Mouse (Mus musculus): ENCODE measurements around the gene L3mbtl3.

Gene L3mbtl3

DNA sequence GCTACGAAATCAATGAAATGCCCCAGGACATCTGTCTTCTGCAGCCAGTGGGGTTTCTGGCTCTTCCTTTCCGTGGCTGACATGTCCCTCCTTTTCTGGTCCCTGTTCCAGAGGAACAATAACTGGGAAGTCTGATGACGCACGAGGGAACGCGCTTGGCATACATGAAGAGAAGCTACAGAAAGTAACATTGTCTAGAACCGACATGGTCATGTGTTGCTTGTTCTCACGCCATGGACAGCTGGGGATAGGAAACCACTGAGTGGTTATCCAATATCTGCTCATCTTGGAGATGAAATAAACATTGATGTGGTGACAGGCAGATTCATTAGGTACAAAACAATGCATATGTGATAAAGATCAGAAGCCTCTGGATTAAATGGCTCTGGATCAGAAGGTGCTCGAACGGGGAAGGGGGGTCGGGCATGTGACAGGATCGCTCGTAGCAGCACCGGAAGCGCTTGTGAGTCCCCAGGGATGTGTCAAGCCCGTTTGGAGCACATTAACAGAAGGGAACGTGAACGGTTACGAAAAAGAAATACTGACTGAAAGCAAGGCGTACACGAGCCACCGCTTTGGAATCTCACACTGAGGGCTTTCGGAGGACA is 37.8 kb downstream of the L3mbtl3 start:
- DNase-seq (ENCODE audit: low spot score): no peak

DNA sequence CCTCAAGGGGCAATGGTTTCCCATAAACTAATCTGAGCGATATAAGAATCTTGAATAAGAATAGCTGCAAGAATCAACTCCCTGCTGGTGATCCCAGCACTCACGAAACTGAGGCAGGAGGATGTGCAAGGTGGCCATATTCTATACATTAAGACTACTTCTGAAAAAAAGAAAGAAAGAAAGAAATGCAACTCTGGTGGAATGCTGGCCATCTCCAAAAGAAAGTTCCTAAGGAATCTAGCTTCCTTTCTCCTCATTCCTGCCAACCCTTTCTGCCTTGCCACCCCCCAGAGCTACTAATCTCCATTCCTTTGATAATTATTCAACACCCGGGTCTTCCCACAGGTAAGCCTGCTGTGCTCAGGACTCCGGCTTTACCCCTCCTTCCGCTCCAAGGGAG is 41.8 kb downstream of the L3mbtl3 start:
- DNase-seq (ENCODE audit: low spot score): no peak

DNA sequence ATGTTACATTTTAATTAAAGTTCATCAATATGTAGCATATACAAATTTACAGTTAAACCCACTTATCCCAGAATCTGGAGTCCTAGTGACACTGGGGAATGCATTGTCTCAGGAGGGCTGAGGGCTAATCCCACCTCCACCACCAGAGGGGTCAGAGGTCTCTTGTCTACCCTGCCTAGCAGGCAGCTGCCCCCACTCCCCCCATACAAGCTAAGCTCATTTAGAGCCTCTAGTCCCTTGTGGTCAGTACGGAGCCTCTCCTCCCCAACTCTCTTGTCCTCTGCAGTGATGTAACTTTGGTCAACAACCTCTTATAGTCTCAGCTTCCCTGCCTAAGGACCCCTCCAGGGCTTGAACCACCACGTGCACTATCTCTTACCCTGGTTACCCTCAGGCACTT is 43.0 kb downstream of the L3mbtl3 start:
- no peak for DNase-seq (ENCODE audit: low spot score)

DNA sequence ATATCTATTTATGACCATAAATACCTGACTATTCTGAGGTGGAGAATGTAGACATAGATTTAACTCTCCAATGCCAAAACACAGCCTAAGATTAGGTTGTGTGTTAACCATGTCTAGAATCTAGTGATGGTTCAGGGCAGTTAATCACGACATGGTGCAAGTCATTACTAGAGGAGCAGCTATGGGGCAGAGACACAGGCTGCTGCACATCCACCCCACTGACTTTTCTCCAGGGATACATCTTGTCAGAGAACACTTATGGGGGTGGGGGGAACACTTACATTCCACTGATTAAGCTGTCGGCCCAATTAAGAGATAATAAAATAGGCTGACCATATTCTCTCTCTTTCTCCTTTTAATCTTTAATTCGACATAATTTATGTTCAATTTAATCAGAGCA is 46.9 kb downstream of the L3mbtl3 start:
- DNase-seq (ENCODE audit: low spot score): no peak

DNA sequence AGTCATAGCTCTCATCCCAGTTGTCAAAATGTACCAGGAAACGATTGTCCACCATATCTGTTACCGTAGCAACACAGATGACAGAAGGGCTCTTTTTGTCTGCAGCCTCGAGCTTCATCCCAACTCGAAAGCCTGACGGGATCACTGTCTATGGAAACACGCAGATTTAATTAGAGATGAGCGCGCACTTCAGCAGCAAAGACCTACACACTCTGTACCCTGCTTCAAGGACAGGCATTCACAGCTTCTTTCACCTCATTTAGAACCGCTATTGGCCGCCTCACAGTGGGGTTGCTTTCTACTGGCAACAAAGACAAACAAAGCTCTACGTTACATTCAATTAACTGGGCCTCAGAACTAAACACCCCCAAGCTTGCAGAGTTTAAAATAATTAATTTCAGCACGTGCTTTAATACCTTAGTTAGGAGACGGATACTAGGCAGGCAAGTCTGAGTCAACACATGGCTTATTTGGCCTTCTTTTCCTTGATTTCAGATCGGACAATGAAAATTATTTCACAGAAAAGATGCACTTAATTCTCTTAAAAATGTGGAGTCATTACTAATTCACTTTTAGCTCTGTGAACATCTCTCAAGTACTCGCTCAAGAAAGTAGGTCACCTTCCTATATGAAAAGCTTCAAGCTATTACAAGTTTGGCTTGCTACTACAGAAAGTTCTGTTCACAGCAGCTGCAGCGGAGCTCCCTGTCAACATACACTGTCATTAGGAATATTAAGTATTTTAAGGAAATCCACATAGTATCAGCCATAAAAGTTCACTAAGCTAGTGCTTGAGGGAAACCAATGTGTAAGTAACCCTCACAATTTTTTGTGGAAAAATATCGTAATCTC is 47.9 kb downstream of the L3mbtl3 start:
- no peak for DNase-seq (ENCODE audit: low spot score)

DNA sequence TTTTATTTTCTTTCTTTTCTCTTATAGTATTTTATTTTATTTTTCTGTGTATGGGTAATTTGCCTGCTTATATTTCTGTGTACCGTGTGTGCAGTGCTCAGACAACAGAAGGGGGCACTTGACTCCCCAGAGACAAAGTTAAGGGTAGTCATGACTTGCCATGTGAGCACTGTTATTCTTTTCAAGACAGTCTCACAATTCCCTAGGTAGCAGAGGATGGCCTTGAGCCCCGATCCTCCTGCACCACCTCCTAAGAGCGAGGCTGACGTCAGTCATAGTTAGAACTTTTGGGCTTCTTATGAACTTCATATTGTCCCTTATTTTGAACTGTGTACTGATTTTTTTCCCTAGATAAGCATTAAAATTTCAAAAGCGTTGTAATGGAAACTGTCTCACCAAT is 48.5 kb downstream of the L3mbtl3 start:
- DNase-seq (ENCODE audit: low spot score): no peak

DNA sequence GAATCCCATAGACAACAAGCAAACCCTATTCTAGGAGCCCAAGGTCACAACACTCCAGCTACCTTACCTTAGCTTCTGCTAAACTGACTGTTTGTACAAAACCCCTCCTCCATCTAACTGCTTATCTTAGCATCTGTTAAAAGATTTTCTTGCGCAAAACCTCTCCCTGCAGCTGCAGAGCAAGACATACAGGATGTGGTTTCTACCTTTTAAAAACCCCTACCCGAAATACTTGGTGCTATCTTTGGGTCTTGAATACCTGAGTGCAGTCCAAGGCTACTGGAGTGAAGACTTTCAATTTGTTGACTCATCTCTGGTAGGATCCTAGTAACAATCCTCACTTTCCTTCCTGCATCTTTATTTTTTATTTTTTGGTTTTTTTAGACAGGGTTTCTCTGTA is 50.5 kb downstream of the L3mbtl3 start:
- no peak for DNase-seq (ENCODE audit: low spot score)

DNA sequence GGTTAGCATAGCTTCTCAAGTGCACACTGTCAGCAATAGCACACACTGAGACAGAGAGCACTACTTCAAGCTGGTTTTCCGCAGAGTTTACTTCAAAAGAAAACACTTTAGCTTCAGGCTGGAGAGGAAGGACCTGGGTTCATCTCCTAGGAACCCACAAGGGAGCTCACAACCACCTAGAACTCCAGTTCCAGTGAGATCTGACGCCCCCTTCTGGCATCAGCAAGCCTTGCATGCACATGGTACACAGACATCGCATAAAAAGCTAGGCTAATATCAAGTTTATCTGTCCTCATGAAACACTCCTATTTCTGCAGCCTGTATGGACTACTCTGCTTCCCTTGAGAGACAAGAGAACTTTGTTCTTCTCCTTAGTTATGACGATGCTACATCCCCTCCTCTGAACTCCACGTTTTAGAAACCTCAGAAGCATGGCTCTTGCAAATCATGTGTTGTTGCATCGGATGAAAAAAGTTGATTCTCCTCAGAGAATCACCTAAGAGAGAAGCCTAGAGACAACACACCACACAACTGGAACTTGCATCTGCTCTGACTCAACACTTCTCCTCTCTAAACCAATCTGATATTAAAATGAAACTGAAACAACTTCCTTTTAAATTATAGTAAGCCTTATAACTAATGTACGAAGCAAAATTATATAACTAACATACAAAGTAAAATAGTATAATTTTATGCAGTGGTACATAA is 53.3 kb downstream of the L3mbtl3 start:
- DNase-seq (ENCODE audit: low spot score): no peak

GRCm38 (mm10) chr10:26320679-26321078 is 55.1 kb downstream of the L3mbtl3 start:
- no peak for DNase-seq (ENCODE audit: low spot score)

DNA sequence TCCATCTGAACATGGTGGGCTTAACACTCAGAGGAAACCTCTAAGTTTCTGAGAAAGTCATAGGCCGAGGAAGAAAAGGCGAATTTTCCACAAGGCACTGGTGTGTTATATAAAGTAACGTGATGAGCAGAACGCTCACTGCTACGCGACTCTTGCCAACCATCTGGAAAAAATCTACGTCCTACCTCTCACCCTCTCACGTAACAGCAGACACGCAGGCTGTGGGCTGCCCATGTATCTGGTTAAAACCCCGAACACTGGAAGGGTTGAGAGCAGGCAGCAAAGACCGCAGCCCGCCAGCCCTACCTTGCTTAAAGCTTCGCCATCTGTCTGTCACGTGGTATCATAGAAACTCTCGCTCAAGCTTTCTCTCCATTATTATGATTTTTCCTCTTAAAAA is 61.4 kb downstream of the L3mbtl3 start:
- no peak for DNase-seq (ENCODE audit: low spot score)

DNA sequence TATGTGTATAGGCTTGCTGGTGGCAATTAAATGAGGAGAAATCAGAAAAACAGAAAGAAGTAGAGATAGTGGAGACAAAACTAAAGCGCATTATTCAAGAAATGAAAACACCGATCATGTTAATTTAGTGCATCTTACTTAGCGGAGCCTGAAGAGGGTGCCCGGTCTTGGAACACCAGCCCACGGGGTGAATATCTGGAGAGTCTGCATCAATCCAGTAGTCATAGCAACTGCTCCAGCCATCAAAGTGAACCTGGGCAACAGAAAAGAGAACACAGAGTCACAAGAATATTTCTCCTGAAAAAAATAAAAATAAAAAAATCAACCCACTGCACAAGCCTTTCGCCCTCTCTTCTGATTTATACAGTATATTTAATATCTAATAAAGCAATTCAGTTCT is 72.3 kb downstream of the L3mbtl3 start:
- DNase-seq (ENCODE audit: low spot score): no peak

- no peak for DNase-seq (ENCODE audit: low spot score)
Observed at GRCm38 (mm10) chr10:26302336-26302735, 73.4 kb downstream of the L3mbtl3 start.

DNA sequence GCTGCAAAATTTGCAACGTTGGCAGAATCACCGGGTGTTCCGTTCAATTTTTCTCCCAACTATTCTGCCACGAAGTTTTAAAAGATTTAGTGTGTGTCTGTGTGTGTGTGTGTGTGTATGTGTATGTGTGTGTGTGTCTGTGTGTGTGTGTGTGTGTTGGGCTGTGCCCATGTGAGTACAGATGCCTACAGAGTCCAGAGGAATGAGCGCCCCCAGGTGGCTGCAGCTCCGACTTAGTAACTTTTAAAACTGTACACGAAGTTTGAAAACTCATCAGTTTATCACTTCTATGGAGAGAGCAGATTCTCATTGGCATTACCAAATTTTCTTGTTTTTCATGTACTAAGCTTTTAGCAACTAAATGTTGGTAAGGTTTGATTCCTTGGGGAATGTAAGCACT is 78.1 kb downstream of the L3mbtl3 start:
- no peak for DNase-seq (ENCODE audit: low spot score)

- DNase-seq (ENCODE audit: low spot score): no peak
Observed at GRCm38 (mm10) chr10:26297200-26297599, 78.6 kb downstream of the L3mbtl3 start.

DNA sequence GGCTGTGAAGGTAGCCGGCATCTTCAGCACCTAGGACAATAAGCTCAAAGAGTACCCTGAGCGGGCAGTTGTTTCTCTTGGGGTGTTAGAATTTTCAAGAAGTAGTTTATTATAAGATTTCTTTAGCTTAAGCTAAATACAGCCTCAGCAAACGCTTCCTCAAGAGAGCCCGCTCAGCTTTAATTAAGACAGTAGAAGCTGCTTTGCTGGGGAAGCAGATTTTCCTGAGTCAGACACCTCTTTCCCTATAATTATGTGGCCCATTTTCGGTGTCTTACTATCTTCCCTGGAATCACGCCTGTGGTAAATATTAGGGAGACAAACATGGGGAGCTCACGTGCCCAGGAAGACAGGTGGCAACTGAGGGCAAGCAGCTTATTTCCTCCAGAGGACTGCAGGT is 88.6 kb downstream of the L3mbtl3 start:
- DNase-seq (ENCODE audit: low spot score): no peak

GRCm38 (mm10) chr10:26280009-26280408 is 95.8 kb downstream of the L3mbtl3 start:
- no peak for DNase-seq (ENCODE audit: low spot score)

DNA sequence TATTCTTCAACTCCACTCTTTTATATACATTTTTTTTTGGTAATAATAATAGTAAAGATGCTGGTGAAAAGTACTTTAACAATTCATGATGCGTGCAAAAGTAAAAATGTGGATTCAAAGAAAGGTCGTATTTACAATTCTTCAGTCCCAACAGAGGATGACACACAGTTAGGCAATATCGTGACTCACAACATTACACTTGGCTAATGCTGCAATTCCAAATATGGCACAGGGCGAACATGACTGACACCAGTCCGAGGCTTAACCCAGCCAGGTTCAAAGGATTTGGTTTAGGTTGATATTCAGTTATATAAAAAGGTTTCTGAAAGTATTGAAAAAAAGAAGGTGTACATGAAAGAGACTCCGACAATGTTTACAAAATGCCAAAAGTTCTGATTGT is 100.4 kb downstream of the L3mbtl3 start:
- no peak for DNase-seq (ENCODE audit: low spot score)

DNA sequence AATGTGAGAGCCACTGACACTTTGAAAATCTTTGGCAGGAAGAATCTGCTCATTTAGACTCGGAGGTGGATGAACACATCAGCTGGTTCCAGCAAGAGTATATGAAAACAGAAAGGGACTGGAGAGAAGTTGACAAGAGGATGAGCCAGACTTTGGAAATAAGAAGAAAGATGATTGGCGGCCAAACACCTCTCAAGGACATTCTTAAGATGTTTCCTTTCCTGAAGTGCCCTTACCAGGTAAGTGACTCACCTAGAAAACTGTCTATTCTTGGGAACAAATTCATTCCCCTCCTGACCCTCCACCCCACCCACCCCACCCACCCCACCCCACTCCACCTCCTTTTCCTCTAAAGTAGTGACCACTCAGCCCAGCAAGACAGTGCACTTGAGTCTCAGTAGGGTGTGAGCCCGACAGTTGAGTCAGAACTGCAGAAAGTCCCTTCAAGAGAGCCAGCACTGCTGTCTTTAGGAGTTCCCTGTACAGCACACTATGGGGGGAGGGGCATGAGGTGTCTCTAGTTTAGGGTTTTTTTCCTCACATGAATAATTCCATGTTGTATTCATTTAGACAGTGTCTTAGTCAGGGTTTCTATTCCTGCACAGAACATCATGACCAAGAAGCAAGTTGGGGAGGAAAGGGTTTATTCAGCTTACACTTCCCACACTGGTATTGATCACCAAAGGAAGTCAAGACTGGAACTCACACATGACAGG is 111.9 kb downstream of the L3mbtl3 start:
- DNase-seq (ENCODE audit: low spot score): no peak

DNA sequence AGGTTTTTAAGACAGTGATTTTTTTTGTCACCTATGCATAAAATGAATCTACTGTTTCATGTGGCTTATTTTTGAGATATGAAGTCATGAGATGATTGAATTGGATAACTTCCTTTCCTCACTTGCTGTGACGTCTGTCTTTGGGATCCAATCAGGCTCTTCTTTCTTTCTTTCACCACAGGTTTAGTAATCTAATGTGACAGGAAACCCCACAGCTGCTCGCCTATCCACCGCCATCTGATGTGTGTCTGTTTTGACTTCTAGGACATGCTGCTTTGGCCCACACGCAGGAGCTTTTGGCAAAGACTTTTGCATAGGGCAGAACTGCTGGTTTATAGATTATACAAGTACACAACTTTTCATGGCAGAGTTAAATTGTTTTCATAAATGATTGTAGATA is 115.9 kb downstream of the L3mbtl3 start:
- DNase-seq (ENCODE audit: low spot score): no peak

DNA sequence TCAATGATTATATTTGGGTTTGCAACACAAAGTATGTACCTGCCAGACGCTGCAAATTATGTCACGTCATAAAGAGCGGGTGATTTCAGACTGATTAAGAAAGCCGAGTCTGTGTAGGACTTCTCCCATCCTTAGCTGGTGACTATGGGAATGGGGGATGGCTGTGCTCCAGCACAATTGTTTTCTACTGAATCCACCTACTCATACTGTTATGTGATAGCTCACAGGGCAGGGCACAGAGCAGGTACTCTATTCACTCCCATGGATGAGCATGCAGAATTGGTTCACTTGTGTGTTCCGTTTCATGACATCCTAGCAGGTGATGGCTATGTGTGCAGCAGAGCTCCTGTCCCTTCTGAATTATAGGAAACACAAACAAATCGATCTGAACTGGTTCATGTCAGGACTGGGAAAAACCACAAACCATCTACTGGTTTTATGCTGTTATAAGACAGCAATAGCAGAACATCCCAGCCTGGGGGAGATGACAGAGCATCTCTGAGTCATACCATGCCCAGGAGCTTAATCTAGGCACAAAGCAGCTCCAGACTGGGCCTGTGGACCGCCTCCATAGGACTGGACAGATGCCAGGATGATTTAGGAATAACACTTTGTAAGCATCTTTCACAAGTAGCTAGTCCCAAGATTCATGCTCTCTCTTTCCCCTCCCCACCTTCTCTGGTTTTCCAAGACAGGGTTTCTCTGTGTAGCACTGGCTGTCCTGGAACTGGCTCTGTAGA is 126.2 kb downstream of the L3mbtl3 start:
- no peak for DNase-seq (ENCODE audit: low spot score)

- DNase-seq (ENCODE audit: low spot score): no peak
Observed at GRCm38 (mm10) chr10:26244466-26244865, 131.3 kb downstream of the L3mbtl3 start.

- DNase-seq (ENCODE audit: low spot score): no peak
Observed at GRCm38 (mm10) chr10:26243203-26243602, 132.6 kb downstream of the L3mbtl3 start.
